Mouse (Mus musculus) spleen, adult 12 weeks (tissue): ENCODE results near the gene Gm3646.

Source experiments
- DNase-seq: peaks from one replicate; pipeline ENCODE4 v3.0.0; 2022; ENCODE audit warnings: low spot score

The Gm3646 gene

GRCm38 (mm10) chr1:39779111-39779980 lies 25.8 kb downstream of the Gm3646 start:
- no peak for DNase-seq

- no peak for DNase-seq
These were observed 31.0 kb downstream of the Gm3646 start for GRCm38 (mm10) chr1:39773991-39774729.

GRCm38 (mm10) chr1:39773551-39773950 lies 31.6 kb downstream of the Gm3646 start:
- DNase-seq, result no peak

- DNase-seq, result no peak
These were observed 32.6 kb downstream of the Gm3646 start for GRCm38 (mm10) chr1:39772401-39773095.

GRCm38 (mm10) chr1:39770436-39770835 lies 34.7 kb downstream of the Gm3646 start:
- DNase-seq, result no peak

- no peak for DNase-seq
These were observed 37.1 kb downstream of the Gm3646 start for GRCm38 (mm10) chr1:39768017-39768416.

GRCm38 (mm10) chr1:39765854-39766493 lies 39.2 kb downstream of the Gm3646 start:
- no peak for DNase-seq

- no peak for DNase-seq
These were observed 43.1 kb downstream of the Gm3646 start for GRCm38 (mm10) chr1:39762025-39762370.

- no peak for DNase-seq
These were observed 43.7 kb downstream of the Gm3646 start for GRCm38 (mm10) chr1:39761211-39762024.

- no peak for DNase-seq
These were observed 44.9 kb downstream of the Gm3646 start for GRCm38 (mm10) chr1:39760181-39760715.

GRCm38 (mm10) chr1:39759231-39760175 lies 45.6 kb downstream of the Gm3646 start:
- DNase-seq, result no peak

- DNase-seq, result no peak
These were observed 46.9 kb downstream of the Gm3646 start for GRCm38 (mm10) chr1:39758244-39758643.

GRCm38 (mm10) chr1:39756952-39757351 lies 48.2 kb downstream of the Gm3646 start:
- no peak for DNase-seq

- no peak for DNase-seq
These were observed 50.7 kb downstream of the Gm3646 start for GRCm38 (mm10) chr1:39754224-39754957.
